Mouse (Mus musculus): Measurements from ENCODE around the gene Sun2. TPM values are rescaled to one million over a fixed set of nuclear protein-coding genes. Genes with fewer than 3 reads are reported as not detected.

The Sun2 gene
- polyA plus RNA-seq, 1 experiment from 2014 or later, result 1.2 TPM

DNA sequence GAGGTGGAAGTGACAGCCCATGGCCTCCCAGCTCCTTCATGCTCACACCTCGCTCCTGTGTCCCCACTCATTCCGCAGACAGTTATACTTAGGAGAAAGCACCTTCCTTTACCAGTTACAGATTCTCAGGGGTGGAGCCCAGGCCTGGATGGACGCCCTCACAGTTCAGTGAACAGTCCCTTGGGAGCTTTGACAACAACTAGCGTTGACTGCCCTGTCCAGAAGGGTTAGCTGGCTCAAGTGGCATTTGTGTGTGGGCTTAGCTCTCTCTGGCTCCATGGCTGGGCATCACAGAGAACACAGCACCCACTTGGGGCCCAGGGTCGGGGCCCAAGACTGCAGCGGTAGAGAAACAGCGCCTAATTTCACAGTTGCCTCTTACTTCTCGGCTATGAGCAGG is 8.0 kb downstream of the Sun2 start:
- H3K4me1 ChIP-seq (replicated peaks; ENCODE audit: control insufficient read depth, insufficient read depth, low read length), result no peaks in the 10 kb centered on the region
- peaks cover 75% of the 10 kb centered on the region for H3K36me3 ChIP-seq (ENCODE audit: control insufficient read depth, insufficient read depth)
- no peak for TF ChIP-seq CTCF (IDR thresholded peaks at IDR 0.05; ENCODE audit: low read depth)
- no peaks in the 10 kb centered on the region for H3K27me3 ChIP-seq (replicated peaks; ENCODE audit: control insufficient read depth, insufficient read depth, low read length)
- H3K4me2 ChIP-seq (replicated peaks; ENCODE audit: low read depth), result no peak overlapping the region
- H3K27ac ChIP-seq (ENCODE audit: low read depth, low read length), result no peak overlapping the region
- H3K9me3 ChIP-seq (ENCODE audit: control insufficient read depth), result no peaks in the 10 kb centered on the region
- 85% methylated on average over 8 of the region's 8 CpGs for WGBS
- H3K9ac ChIP-seq (ENCODE audit: low read depth, low read length), result no peak overlapping the region
- ATAC-seq, result no peak
- H3K4me3 ChIP-seq (ENCODE audit: low read depth, low read length), result no peak overlapping the region

DNA sequence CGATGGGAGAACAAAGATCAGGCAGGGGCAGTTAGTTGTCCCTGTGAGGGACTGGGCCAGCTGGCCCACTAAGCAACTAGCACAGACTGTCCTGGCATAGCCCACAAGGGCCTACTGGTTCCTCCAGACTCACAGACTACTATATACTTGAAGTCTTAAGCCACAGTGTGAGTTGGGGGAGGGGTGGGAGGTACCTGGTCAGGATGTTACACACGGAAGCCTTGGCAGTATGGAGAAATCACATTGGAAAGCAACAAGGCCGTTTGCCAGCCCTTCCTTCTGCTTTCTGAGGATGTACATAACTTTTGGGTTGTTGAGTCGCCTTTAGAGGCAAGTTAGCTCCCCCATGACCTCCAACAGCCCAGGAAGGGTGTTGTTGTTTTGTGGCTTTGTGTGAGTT is 8.7 kb downstream of the Sun2 start:
- no peak overlapping the region for H3K4me2 ChIP-seq (replicated peaks; ENCODE audit: low read depth)
- no peak overlapping the region for H3K9ac ChIP-seq (ENCODE audit: low read depth, low read length)
- H3K27ac ChIP-seq (ENCODE audit: low read depth, low read length), result no peak overlapping the region
- no peak overlapping the region for H3K4me3 ChIP-seq (ENCODE audit: low read depth, low read length)
- 75% methylated on average over 4 of the region's 4 CpGs for WGBS
- H3K4me1 ChIP-seq (replicated peaks; ENCODE audit: control insufficient read depth, insufficient read depth, low read length), result no peaks in the 10 kb centered on the region
- H3K9me3 ChIP-seq (ENCODE audit: control insufficient read depth), result no peaks in the 10 kb centered on the region
- no peak for TF ChIP-seq CTCF (IDR thresholded peaks at IDR 0.05; ENCODE audit: low read depth)
- ATAC-seq, result no peak
- H3K27me3 ChIP-seq (replicated peaks; ENCODE audit: control insufficient read depth, insufficient read depth, low read length), result no peaks in the 10 kb centered on the region
- H3K36me3 ChIP-seq (ENCODE audit: control insufficient read depth, insufficient read depth), result peaks cover 75% of the 10 kb centered on the region

DNA sequence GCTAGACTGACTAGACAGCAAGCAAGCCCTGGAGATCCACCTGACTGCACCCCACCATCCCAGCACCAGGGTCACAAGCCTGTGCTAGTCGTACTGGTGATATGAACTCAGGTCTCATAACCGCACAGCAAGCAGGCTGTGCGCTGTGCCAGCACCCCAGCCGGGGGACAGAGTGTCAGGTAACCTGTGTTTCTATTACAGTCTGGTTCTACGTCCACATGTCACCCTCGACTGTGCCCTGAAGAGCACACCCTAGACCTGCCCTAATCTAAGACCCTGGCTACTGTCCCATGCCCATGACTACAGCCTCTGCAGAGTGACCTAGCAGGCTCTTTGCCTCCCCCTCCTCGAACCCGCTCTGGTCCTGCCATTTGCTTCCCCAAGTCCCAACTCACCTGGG is 9.1 kb downstream of the Sun2 start:
- Histone ChIP-seq H3K4me3 (ENCODE audit: low read depth, low read length) (no peak overlapping the region), H3K9ac (ENCODE audit: low read depth, low read length) (no peak overlapping the region), H3K27ac (ENCODE audit: low read depth, low read length) (no peak overlapping the region), H3K4me2 (replicated peaks; ENCODE audit: low read depth) (no peak overlapping the region), H3K9me3 (ENCODE audit: control insufficient read depth) (no peaks in the 10 kb centered on the region), H3K4me1 (replicated peaks; ENCODE audit: control insufficient read depth, insufficient read depth, low read length) (no peaks in the 10 kb centered on the region), H3K36me3 (ENCODE audit: control insufficient read depth, insufficient read depth) (peaks cover 73% of the 10 kb centered on the region), H3K27me3 (replicated peaks; ENCODE audit: control insufficient read depth, insufficient read depth, low read length) (no peaks in the 10 kb centered on the region)
- 93% methylated on average over 8 of the region's 8 CpGs for WGBS
- no peak for ATAC-seq
- no peak for TF ChIP-seq CTCF (IDR thresholded peaks at IDR 0.05; ENCODE audit: low read depth)

DNA sequence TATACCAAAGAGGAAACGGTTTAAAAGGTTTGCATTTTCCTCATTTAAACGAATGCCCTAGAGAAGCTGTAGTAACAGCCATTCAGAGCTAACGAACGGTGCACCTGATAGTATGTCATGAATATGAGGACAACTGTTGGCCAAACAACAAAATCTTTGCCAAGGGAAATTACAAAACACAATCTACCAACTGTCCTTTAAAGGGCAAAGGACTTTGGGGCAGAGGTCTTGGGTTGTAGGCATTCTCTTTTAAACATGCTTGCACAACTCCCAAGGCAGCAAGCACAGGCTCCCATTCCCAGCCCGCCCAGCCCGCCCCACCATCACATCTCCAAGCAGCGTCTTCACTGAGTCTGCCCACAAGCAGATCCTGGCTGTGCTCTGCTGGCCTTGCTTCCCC is 10.8 kb downstream of the Sun2 start:
- ATAC-seq, result no peak
- Histone ChIP-seq H3K4me1 (replicated peaks; ENCODE audit: control insufficient read depth, insufficient read depth, low read length) (no peaks in the 10 kb centered on the region), H3K27ac (ENCODE audit: low read depth, low read length) (no peak overlapping the region), H3K36me3 (ENCODE audit: control insufficient read depth, insufficient read depth) (peaks cover 67% of the 10 kb centered on the region), H3K9me3 (ENCODE audit: control insufficient read depth) (no peaks in the 10 kb centered on the region), H3K4me3 (ENCODE audit: low read depth, low read length) (no peak overlapping the region), H3K4me2 (replicated peaks; ENCODE audit: low read depth) (no peak overlapping the region), H3K27me3 (replicated peaks; ENCODE audit: control insufficient read depth, insufficient read depth, low read length) (no peaks in the 10 kb centered on the region), H3K9ac (ENCODE audit: low read depth, low read length) (no peak overlapping the region)
- 89% methylated on average over 7 of the region's 7 CpGs for WGBS
- no peak for TF ChIP-seq CTCF (IDR thresholded peaks at IDR 0.05; ENCODE audit: low read depth)

DNA sequence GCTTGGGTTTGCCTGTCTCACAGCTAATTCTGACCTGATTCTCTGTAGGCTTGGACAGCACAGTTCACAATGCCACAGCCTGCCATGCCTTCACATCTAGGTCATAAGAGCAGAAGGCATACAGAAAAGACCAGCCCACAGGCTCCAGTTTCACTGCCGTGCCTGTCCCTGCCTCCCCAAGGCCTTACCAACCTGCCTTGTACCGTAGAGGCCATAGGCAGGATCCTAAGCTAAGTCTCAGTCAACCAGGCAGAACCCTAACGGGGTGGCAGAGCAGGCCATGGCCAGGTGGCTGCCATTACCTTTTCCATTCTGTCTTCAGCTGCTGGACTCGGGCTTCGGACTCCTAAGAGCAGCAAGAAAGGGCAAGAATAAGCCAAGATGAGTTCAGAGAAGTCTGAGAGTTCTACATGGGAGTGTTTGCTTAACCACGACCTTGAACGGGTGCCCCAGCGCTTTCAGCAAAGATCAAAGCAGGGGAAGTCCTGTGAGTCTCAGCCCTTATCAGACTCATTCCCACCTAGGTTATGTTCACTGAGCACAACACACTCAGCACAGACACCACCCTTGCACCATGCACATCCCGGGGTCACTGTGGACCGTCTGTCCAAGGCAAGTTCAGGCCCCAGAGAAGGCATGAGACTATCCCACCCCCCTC is 13.5 kb downstream of the Sun2 start:
- Histone ChIP-seq H3K36me3 (ENCODE audit: control insufficient read depth, insufficient read depth) (peaks cover 64% of the 10 kb centered on the region), H3K4me3 (ENCODE audit: low read depth, low read length) (no peak overlapping the region), H3K4me1 (replicated peaks; ENCODE audit: control insufficient read depth, insufficient read depth, low read length) (no peaks in the 10 kb centered on the region), H3K27ac (ENCODE audit: low read depth, low read length) (no peak overlapping the region), H3K9ac (ENCODE audit: low read depth, low read length) (no peak overlapping the region), H3K4me2 (replicated peaks; ENCODE audit: low read depth) (no peak overlapping the region), H3K9me3 (ENCODE audit: control insufficient read depth) (no peaks in the 10 kb centered on the region), H3K27me3 (replicated peaks; ENCODE audit: control insufficient read depth, insufficient read depth, low read length) (no peaks in the 10 kb centered on the region)
- WGBS, result 46% methylated on average over 10 of the region's 10 CpGs
- no peak for TF ChIP-seq CTCF (IDR thresholded peaks at IDR 0.05; ENCODE audit: low read depth)
- no peak for ATAC-seq

DNA sequence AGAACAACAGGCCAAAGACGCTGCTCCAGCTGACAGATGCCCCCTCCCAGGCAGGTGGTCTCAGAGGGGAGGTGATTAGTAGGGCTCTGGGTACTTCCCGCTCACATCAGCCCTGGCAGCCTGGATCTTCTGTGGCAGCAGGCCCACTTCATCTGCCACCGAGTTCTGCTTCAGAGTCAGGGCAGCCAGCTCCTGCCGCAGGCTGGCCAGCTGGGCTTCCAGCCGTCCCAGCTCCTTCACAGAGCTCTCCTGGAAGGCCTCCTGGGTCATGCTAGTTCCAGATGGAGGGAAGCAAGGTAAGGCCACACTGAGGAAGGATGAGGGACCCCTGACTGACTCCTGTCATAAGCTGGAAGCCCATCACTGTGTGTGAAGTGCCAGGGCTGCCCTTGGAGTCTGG is 14.0 kb downstream of the Sun2 start:
- no peak overlapping the region for H3K4me2 ChIP-seq (replicated peaks; ENCODE audit: low read depth)
- WGBS, result 84% methylated on average over 5 of the region's 5 CpGs
- no peak overlapping the region for H3K27ac ChIP-seq (ENCODE audit: low read depth, low read length)
- H3K9ac ChIP-seq (ENCODE audit: low read depth, low read length), result no peak overlapping the region
- H3K4me1 ChIP-seq (replicated peaks; ENCODE audit: control insufficient read depth, insufficient read depth, low read length), result no peaks in the 10 kb centered on the region
- H3K36me3 ChIP-seq (ENCODE audit: control insufficient read depth, insufficient read depth), result peaks cover 58% of the 10 kb centered on the region
- TF ChIP-seq CTCF (IDR thresholded peaks at IDR 0.05; ENCODE audit: low read depth), result no peak
- H3K27me3 ChIP-seq (replicated peaks; ENCODE audit: control insufficient read depth, insufficient read depth, low read length), result no peaks in the 10 kb centered on the region
- ATAC-seq, result no peak
- no peak overlapping the region for H3K4me3 ChIP-seq (ENCODE audit: low read depth, low read length)
- H3K9me3 ChIP-seq (ENCODE audit: control insufficient read depth), result no peaks in the 10 kb centered on the region

DNA sequence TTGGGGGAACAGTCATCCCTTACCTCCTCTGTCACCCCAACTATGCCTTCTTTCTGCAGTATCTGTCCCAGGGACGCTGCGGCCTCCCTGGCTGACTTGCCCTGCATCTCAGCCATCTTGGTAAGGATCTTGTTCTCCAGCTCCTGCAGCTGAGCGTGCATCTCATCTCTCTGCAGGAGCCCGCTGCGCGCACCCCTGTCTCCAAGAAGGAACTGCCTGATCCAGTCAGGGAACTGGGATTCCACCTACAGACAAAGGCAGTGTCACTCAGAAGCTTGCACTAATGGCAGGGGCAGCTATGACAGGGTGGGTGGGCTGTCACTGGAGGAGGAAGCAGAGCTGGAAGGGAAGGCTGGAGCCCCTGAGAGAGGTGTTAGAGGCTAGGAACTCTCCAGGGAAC is 14.5 kb downstream of the Sun2 start:
- ATAC-seq, result no peak
- Histone ChIP-seq H3K4me2 (replicated peaks; ENCODE audit: low read depth) (no peak overlapping the region), H3K4me1 (replicated peaks; ENCODE audit: control insufficient read depth, insufficient read depth, low read length) (no peaks in the 10 kb centered on the region), H3K27me3 (replicated peaks; ENCODE audit: control insufficient read depth, insufficient read depth, low read length) (no peaks in the 10 kb centered on the region), H3K4me3 (ENCODE audit: low read depth, low read length) (no peak overlapping the region), H3K9ac (ENCODE audit: low read depth, low read length) (no peak overlapping the region), H3K27ac (ENCODE audit: low read depth, low read length) (no peak overlapping the region), H3K36me3 (ENCODE audit: control insufficient read depth, insufficient read depth) (peaks cover 53% of the 10 kb centered on the region), H3K9me3 (ENCODE audit: control insufficient read depth) (no peaks in the 10 kb centered on the region)
- TF ChIP-seq CTCF (IDR thresholded peaks at IDR 0.05; ENCODE audit: low read depth), result no peak
- 88% methylated on average over 6 of the region's 6 CpGs for WGBS

Data from intestine, postnatal 0 days (tissue).